Mouse (Mus musculus) small intestine, adult 2 months (tissue): ENCODE measurements around the gene Krt23. TPM values are rescaled to one million over a fixed set of nuclear protein-coding genes. Genes with fewer than 3 reads are reported as not detected.

Experiments
- H3K27ac ChIP-seq: fragments of 200-500 bp; 2 replicates; pipeline ENCODE4 v1.5.1; 2012; ENCODE audit warnings: low read depth, low read length, control low read depth, inconsistent platforms; ENCODE audit not compliant: insufficient read depth
- H3K27me3 ChIP-seq: fragments of 200-500 bp; 2 replicates; pipeline ENCODE4 v1.6.1; 2012; ENCODE audit warnings: mild to moderate bottlenecking, moderate library complexity, low read length, inconsistent platforms; ENCODE audit not compliant: control insufficient read depth, insufficient read depth
- H3K36me3 ChIP-seq: fragments of 200-500 bp; 2 replicates; pipeline ENCODE4 v1.6.1; 2012; ENCODE audit warnings: mild to moderate bottlenecking, low read length, control low read depth, inconsistent platforms; ENCODE audit not compliant: control insufficient read depth, insufficient read depth
- H3K4me1 ChIP-seq: fragments of 200-500 bp; 2 replicates; pipeline ENCODE4 v1.6.1; 2012; ENCODE audit warnings: low read length, inconsistent platforms, mixed read lengths; ENCODE audit not compliant: control insufficient read depth, insufficient read depth, insufficient read length
- H3K4me3 ChIP-seq: fragments of 200-500 bp; 2 replicates; pipeline ENCODE4 v1.5.1; 2012; ENCODE audit warnings: low read depth, mild to moderate bottlenecking, control low read depth, inconsistent platforms, low read length, moderate library complexity
- CTCF ChIP-seq: fragments of 200-500 bp; IDR thresholded peaks from 2 replicates; pipeline ENCODE4 v1.5.1; 2012; ENCODE audit warnings: low read depth, mild to moderate bottlenecking, control low read depth, inconsistent platforms, low read length, moderate library complexity, mixed read lengths; ENCODE audit not compliant: insufficient replicate concordance, insufficient read length; ENCODE audit errors: extremely low read depth
- POLR2A ChIP-seq: fragments of 200-500 bp; IDR thresholded peaks from 2 replicates; pipeline ENCODE4 v1.6.1; 2012; ENCODE audit warnings: low read depth, mild to moderate bottlenecking, control low read depth, inconsistent platforms, low read length, moderate library complexity
- WGBS: fragments of 180-500 bp; shearing (Covaris S2); methylation state at CpG from one replicate; pipeline ENCODE4 v1.1.7; 2018; 5-methylcytosine and 5-hydroxymethylcytosine counted together
- polyA plus RNA-seq: library from polyadenylated mRNA; depleted of rRNA; stranded (reverse); fragments of >200 nt; gene quantifications from 2 replicates; pipeline ENCODE4 v1.2.3, GENCODE M21; 2012

Krt23 gene
- polyA plus RNA-seq, 1 experiment, result 4.4 TPM

GRCm38 (mm10) chr11:99493574-99493850 is 575 bp upstream of the Krt23 start:
- Histone ChIP-seq H3K27me3 (no peaks in the 10 kb centered on the region), H3K4me3 (no peak overlapping the region), H3K36me3 (no peaks in the 10 kb centered on the region), H3K4me1 (peaks cover 31% of the 10 kb centered on the region), H3K27ac (peak overlapping the region; percentile 60; the same call in 1 of the 2 replicates)
- WGBS, result 18% methylated on average over 5 of the region's 5 CpGs
- TF ChIP-seq CTCF, result no peak
- no peak for TF ChIP-seq POLR2A

- Histone ChIP-seq H3K36me3 (no peaks in the 10 kb centered on the region), H3K27me3 (no peaks in the 10 kb centered on the region), H3K4me1 (peaks cover 31% of the 10 kb centered on the region), H3K27ac (no peak overlapping the region), H3K4me3 (no peak overlapping the region)
- whole genome bisulfite sequencing, result 31% methylated on average over 8 of the region's 8 CpGs
- TF ChIP-seq POLR2A (no peak), CTCF (no peak)
Measured at GRCm38 (mm10) chr11:99491040-99491439, 1.9 kb downstream of the Krt23 start.

- H3K27me3 ChIP-seq, result no peaks in the 10 kb centered on the region
- peaks cover 30% of the 10 kb centered on the region for H3K4me1 ChIP-seq
- WGBS, result 23% methylated on average over 4 of the region's 4 CpGs
- H3K4me3 ChIP-seq, result no peak overlapping the region
- H3K27ac ChIP-seq, result no peak overlapping the region
- no peaks in the 10 kb centered on the region for H3K36me3 ChIP-seq
- TF ChIP-seq CTCF (no peak), POLR2A (no peak)
Measured at GRCm38 (mm10) chr11:99490624-99491023, 2.3 kb downstream of the Krt23 start.

DNA sequence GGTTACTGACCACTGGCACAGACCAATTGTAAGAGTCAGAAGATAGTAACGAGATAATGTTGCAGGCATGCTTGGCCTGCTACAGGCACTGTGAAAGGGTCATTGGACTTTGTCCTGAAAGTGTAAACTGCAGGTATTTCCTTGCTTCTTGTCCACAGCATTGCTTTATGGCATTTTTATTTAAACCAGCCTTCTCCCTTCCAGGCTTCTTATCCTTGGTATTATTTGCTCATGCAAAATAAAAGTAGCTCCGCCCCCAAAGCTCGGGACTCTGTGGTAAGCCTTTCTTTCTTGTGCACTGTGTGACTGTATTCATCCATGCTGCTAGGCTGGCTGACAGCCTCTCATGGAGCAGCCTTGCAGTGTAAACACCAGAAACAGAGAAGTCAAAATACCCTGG is 3.7 kb downstream of the Krt23 start:
- WGBS, result 15% methylated on average over 3 of the region's 3 CpGs
- H3K4me1 ChIP-seq, result peaks cover 30% of the 10 kb centered on the region
- no peaks in the 10 kb centered on the region for H3K36me3 ChIP-seq
- no peaks in the 10 kb centered on the region for H3K27me3 ChIP-seq
- no peak overlapping the region for H3K4me3 ChIP-seq
- H3K27ac ChIP-seq, result no peak overlapping the region
- TF ChIP-seq POLR2A, result no peak
- no peak for TF ChIP-seq CTCF

GRCm38 (mm10) chr11:99474981-99475380 is 18.0 kb downstream of the Krt23 start:
- TF ChIP-seq POLR2A, result no peak
- 34% methylated on average over 3 of the region's 3 CpGs for WGBS
- no peak overlapping the region for H3K27ac ChIP-seq
- no peak overlapping the region for H3K4me3 ChIP-seq
- no peaks in the 10 kb centered on the region for H3K36me3 ChIP-seq
- H3K4me1 ChIP-seq, result peaks cover 2% of the 10 kb centered on the region; the same call in 1 of the 2 replicates
- H3K27me3 ChIP-seq, result no peaks in the 10 kb centered on the region

DNA sequence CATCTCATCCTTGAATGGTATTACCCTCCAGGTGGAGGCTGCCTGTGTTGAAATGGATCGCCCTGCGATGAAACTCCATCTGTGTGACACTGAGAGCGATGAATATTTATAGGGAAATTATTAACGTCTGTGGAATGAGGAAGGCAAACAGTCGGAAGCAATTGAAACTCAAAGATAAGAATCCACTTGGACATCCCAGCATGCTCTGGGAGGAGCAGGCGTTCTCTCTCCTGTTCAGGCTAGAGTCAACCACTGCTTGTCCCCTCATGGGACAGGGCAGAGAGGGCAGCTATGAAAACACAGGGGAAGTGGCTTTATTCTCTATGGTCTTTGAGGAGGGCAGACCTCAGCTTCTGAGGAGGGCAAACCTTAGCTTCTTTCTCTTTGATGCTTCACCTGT is 19.5 kb downstream of the Krt23 start:
- 19% methylated on average over 6 of the region's 6 CpGs for WGBS
- Histone ChIP-seq H3K36me3 (no peaks in the 10 kb centered on the region), H3K27me3 (no peaks in the 10 kb centered on the region), H3K4me1 (peaks cover 4% of the 10 kb centered on the region; the same call in 1 of the 2 replicates), H3K4me3 (no peak overlapping the region), H3K27ac (no peak overlapping the region)
- TF ChIP-seq POLR2A, result no peak

DNA sequence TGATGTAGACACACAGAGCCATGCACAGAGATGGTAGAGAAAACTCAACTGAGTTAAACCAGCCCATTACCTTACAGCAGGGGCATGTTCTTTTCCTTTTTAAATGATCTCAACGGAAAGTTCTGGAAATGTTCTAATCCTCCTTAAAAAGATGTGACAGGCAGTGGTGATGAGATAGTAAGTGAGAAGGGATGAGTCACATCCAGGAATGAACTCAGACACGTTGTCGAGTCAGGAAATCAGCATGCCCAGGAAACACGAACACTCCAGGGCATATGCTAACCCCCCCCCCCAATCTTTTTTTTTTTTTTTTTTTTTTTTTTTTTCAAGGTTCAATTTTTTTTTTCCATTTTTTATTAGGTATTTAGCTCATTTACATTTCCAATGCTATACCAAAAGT is 20.5 kb downstream of the Krt23 start:
- Histone ChIP-seq H3K4me1 (peaks cover 4% of the 10 kb centered on the region; the same call in 1 of the 2 replicates), H3K27me3 (no peaks in the 10 kb centered on the region), H3K27ac (no peak overlapping the region), H3K4me3 (no peak overlapping the region), H3K36me3 (no peaks in the 10 kb centered on the region)
- WGBS, result 74% methylated on average over 4 of the region's 4 CpGs
- TF ChIP-seq CTCF (no peak), POLR2A (no peak)

DNA sequence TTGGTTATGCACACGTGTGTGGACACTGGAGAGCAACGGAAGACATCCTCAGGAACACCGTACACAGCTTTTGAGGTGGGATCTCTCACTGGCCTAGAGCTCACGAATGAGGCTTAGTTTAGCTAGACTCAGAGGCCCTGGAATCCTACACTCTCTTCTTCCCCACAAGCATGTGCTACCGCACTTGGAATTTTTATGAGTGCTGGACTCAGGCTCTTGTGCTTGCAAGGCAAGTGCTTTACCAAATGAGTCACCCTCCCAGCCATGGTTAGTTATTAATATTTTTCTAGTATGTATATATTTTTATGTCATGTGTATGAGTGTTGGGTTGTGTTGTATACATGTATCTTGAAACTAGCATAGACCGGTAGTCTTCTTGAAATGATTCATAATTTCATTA is 21.0 kb downstream of the Krt23 start:
- Histone ChIP-seq H3K4me3 (no peak overlapping the region), H3K27ac (no peak overlapping the region), H3K4me1 (peaks cover 4% of the 10 kb centered on the region; the same call in 1 of the 2 replicates), H3K27me3 (no peaks in the 10 kb centered on the region), H3K36me3 (no peaks in the 10 kb centered on the region)
- TF ChIP-seq CTCF (no peak), POLR2A (no peak)
- 91% methylated on average over 6 of the region's 6 CpGs for WGBS
